Mouse (Mus musculus) lung, postnatal 0 days (tissue): ENCODE results near the gene Itpr1. TPM values are rescaled to one million over a fixed set of nuclear protein-coding genes. Genes with fewer than 3 reads are reported as not detected.

Experiments
- ATAC-seq: fragments of 200-750 bp; cut with Nextera tagmentation; 2 replicates; pipeline ENCODE4 v1.8.0; 2017; ENCODE audit warnings: moderate library complexity
- DNase-seq: peaks from one replicate; pipeline ENCODE4 v3.0.0-alpha.2; 2016; ENCODE audit warnings: low spot score
- H3K27ac ChIP-seq: fragments of 300-500 bp; sonication (generic); 2 replicates; pipeline ENCODE4 v1.5.1; 2014; ENCODE audit warnings: antibody characterized with exemption, mild to moderate bottlenecking, low read length, mixed read lengths
- H3K27me3 ChIP-seq: fragments of 300-500 bp; sonication (generic); replicated peaks from 2 replicates; pipeline ENCODE4 v1.6.1; 2014; ENCODE audit warnings: low read length, mixed read lengths; ENCODE audit not compliant: insufficient read depth
- H3K36me3 ChIP-seq: fragments of 300-500 bp; sonication (generic); 2 replicates; pipeline ENCODE4 v1.6.1; 2014; ENCODE audit warnings: low read length, mixed read lengths; ENCODE audit not compliant: insufficient read depth
- H3K4me1 ChIP-seq: fragments of 300-500 bp; sonication (generic); 2 replicates; pipeline ENCODE4 v1.6.1; 2014; ENCODE audit warnings: antibody characterized with exemption, low read depth, low read length, mixed read lengths; ENCODE audit not compliant: insufficient read depth
- H3K4me2 ChIP-seq: fragments of 300-500 bp; sonication (generic); replicated peaks from 2 replicates; pipeline ENCODE4 v1.6.1; 2014; ENCODE audit warnings: low read depth, mild to moderate bottlenecking, low read length, moderate library complexity, mixed read lengths
- H3K4me3 ChIP-seq: fragments of 300-500 bp; sonication (generic); 2 replicates; pipeline ENCODE4 v1.5.1; 2014; ENCODE audit warnings: low read depth, low read length
- H3K9ac ChIP-seq: fragments of 300-500 bp; sonication (generic); replicated peaks from 2 replicates; pipeline ENCODE4 v1.6.1; 2014; ENCODE audit warnings: low read depth, mild to moderate bottlenecking
- H3K9me3 ChIP-seq: fragments of 300-500 bp; sonication (generic); 2 replicates; pipeline ENCODE4 v1.6.1; 2016; ENCODE audit warnings: low read length, mixed read lengths
- CTCF ChIP-seq: IDR thresholded peaks from 2 replicates; pipeline ENCODE4 v1.5.1; 2016; ENCODE audit warnings: antibody characterized with exemption, mild to moderate bottlenecking
- EP300 ChIP-seq: IDR thresholded peaks from 2 replicates; pipeline ENCODE4 v1.6.1; 2016; ENCODE audit warnings: antibody characterized with exemption, mild to moderate bottlenecking, control low read depth
- WGBS: fragments of 180-500 bp; shearing (Covaris S2); extraction: QIAGEN DNeasy Blood & Tissue Kit; methylation state at CpG from one replicate; pipeline ENCODE4 v1.1.7; 2014; 5-methylcytosine and 5-hydroxymethylcytosine counted together
- polyA plus RNA-seq: library from polyadenylated mRNA; unstranded; fragments of >200 nt; fragmentation: Nextera tagmentation; extraction: Ambion mirVana; gene quantifications from 2 replicates; pipeline ENCODE4 v1.2.1, GENCODE M21; 2015

The Itpr1 gene
- polyA plus RNA-seq, 1 experiment from 2014 or later: 9.2 TPM

- peak; percentile 89 for TF ChIP-seq EP300
- TF ChIP-seq CTCF: no peak
- 40% methylated on average over 10 of the region's 10 CpGs for WGBS
- Histone ChIP-seq H3K4me2 (no peak overlapping the region), H3K4me1 (peaks cover 12% of the 10 kb centered on the region), H3K9me3 (no peaks in the 10 kb centered on the region), H3K27me3 (no peaks in the 10 kb centered on the region), H3K27ac (peak overlapping the region; percentile 59; the same call in 1 of the 2 replicates), H3K36me3 (no peaks in the 10 kb centered on the region), H3K9ac (no peak overlapping the region), H3K4me3 (no peak overlapping the region)
- peak; percentile 92 for ATAC-seq
- peak; percentile 83 for DNase-seq
Observed at GRCm38 (mm10) chr6:108274364-108275084, 61.6 kb downstream of the Itpr1 start.

DNA sequence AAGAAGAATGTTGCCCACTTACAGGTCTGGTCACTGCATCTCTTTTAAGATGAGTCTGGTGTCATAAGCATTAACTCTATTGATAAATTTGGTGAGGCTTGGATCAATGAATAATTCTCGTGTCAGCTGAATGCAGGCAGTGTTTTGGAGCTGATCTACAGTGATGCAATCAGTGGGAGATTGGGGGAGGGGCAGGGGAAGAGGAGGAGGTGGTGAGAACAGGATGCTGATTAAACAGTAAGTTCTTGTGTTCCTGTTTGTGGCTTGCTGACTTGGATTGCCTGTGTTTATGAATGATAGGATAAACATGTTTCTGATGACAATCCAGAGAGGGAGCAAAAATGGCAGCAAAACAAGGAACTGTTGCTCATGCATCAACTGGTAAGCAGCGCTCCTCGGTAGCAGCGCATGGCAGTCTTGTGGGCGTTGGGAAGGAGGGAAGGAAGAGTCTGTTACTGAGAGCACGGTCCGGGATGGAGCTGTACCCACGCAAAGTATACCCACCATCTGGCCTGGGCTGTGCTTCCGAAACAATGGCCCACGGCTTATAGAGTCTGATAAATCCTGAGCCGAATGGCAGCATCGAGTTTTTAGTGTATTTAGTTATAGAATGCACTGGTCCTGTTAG lies 64.1 kb downstream of the Itpr1 start:
- Histone ChIP-seq H3K27ac (no peak overlapping the region), H3K4me2 (no peak overlapping the region), H3K36me3 (no peaks in the 10 kb centered on the region), H3K9me3 (no peaks in the 10 kb centered on the region), H3K4me3 (no peak overlapping the region), H3K27me3 (no peaks in the 10 kb centered on the region), H3K9ac (no peak overlapping the region), H3K4me1 (peaks cover 12% of the 10 kb centered on the region)
- WGBS: 76% methylated on average over 12 of the region's 12 CpGs
- peak; percentile 23 for DNase-seq
- TF ChIP-seq EP300 (no peak), CTCF (no peak)
- no peak for ATAC-seq

GRCm38 (mm10) chr6:108277622-108278396 lies 64.9 kb downstream of the Itpr1 start:
- Histone ChIP-seq H3K9ac (no peak overlapping the region), H3K9me3 (no peaks in the 10 kb centered on the region), H3K27ac (no peak overlapping the region), H3K27me3 (no peaks in the 10 kb centered on the region), H3K4me2 (no peak overlapping the region), H3K4me3 (no peak overlapping the region), H3K4me1 (peaks cover 12% of the 10 kb centered on the region), H3K36me3 (no peaks in the 10 kb centered on the region)
- ATAC-seq (no peak), DNase-seq (peak; percentile 21)
- 80% methylated on average over 12 of the region's 12 CpGs for WGBS
- TF ChIP-seq EP300 (no peak), CTCF (no peak)

DNA sequence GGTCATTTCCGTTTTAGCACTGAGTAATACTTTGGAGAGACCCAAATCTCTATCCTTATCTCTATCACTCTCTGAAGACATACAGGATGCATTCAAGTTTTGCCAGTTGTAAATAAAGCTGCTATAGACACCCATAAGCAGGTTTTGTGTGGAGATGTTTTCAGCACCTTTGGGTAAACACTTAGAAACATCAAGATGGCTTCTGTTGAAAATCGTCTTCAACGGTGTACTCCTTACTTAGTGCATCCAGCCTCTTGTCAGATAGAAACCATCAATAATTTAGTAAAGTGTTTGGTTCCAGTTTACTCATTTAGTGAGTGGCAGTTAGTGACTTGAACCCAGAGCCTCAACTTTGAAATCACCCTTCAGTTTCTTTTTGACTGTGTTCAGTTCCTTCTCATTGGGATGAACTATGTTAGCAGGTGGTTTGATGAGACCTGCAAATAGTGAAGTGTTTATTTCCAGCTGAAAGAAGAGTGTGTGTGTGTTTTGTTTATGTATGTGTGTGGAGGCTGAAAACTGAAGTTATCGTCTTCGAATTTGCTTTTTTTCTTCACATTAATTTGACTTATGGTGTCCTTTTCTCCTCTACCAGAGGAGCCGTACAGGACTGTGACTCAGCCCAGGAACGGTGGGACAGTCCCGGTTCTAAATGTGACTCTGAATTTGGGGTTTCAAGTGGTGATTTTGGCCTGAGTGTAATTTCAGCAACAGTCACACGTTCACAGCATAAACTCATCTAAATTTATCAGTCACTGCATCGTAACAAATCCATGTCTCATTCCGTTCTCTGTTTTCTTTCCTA lies 66.1 kb downstream of the Itpr1 start:
- H3K36me3 ChIP-seq: no peaks in the 10 kb centered on the region
- H3K4me2 ChIP-seq: no peak overlapping the region
- H3K9me3 ChIP-seq: no peaks in the 10 kb centered on the region
- no peak overlapping the region for H3K9ac ChIP-seq
- ATAC-seq (no peak), DNase-seq (no peak)
- H3K4me1 ChIP-seq: peaks cover 12% of the 10 kb centered on the region; the same call in 1 of the 2 replicates
- no peak overlapping the region for H3K4me3 ChIP-seq
- 70% methylated on average over 11 of the region's 11 CpGs for WGBS
- TF ChIP-seq CTCF (no peak), EP300 (no peak)
- H3K27me3 ChIP-seq: no peaks in the 10 kb centered on the region
- no peak overlapping the region for H3K27ac ChIP-seq

- TF ChIP-seq CTCF (no peak), EP300 (no peak)
- no peak for ATAC-seq
- H3K27me3 ChIP-seq: no peaks in the 10 kb centered on the region
- H3K9ac ChIP-seq: no peak overlapping the region
- WGBS: 39% methylated on average over 4 of the region's 4 CpGs
- no peaks in the 10 kb centered on the region for H3K4me1 ChIP-seq
- H3K27ac ChIP-seq: no peak overlapping the region
- no peak for DNase-seq
- H3K9me3 ChIP-seq: no peaks in the 10 kb centered on the region
- H3K4me2 ChIP-seq: no peak overlapping the region
- no peak overlapping the region for H3K4me3 ChIP-seq
- H3K36me3 ChIP-seq: no peaks in the 10 kb centered on the region
Observed at GRCm38 (mm10) chr6:108282131-108282530, 69.2 kb downstream of the Itpr1 start.
